Mouse (Mus musculus) liver, adult 2 months (tissue): ENCODE data around the gene Gm13539.

ENCODE experiments used
- CTCF ChIP-seq: fragments of 200-500 bp; IDR thresholded peaks from 2 replicates; pipeline ENCODE4 v1.5.1; 2011; ENCODE audit warnings: low read depth, low read length, control low read depth
- POLR2A ChIP-seq: fragments of 200-500 bp; IDR thresholded peaks from 2 replicates; pipeline ENCODE4 v1.6.1; 2011; ENCODE audit warnings: low read length, control low read depth; ENCODE audit not compliant: insufficient read depth; ENCODE audit errors: extremely low read depth

DNA sequence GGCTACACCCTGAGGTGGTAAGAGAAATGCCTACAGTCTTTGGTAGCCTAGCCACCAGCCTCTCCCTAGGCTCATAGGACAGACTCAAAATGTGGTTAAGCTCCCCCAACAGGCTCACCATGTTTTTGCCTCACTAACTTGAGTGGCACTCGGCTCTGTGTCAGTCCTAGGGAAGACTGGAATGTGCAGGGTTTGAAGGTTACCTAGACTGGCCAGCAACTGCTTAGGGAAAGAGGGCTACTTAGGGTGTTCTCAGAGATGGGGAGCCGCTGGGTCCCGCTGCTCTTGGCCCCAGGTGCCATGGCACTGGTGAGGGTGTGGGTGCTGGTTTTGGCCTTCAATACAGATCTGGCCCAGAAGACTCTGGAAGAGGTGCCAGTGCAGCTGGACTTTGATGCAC is at the start of gene Gm13539:
- no peak for TF ChIP-seq CTCF
- TF ChIP-seq POLR2A: no peak
